Comparison of ENCODE assay signal across 8 mouse cellular contexts in genomic region chr6:72711508-72712081, GRCm38 (mm10).
DNase-seq lines count a peak whose midpoint lies in the region; ATAC-seq and TF ChIP-seq lines count a peak whose summit lies in the region.
"Had no signal": no experiment of that assay in that cellular context is flagged by ENCODE, and none has a peak within 500 bp of the region (broad histone marks: within the 10 kb centered on the region; RNA-seq: fewer than 3 reads in every experiment).

No protein-coding gene starts in this region.

- no peak overlapping the region for H3K4me2 ChIP-seq in hindbrain, embryonic 14.5 days (replicated peaks)
- peak overlapping the region; percentile 1; the same call in 1 of the 2 replicates for H3K4me2 ChIP-seq in stomach, postnatal 0 days (replicated peaks; ENCODE audit: low read depth)

- no peaks in the 10 kb centered on the region for H3K9me3 ChIP-seq in hindbrain, embryonic 14.5 days (ENCODE audit: control insufficient read depth, low read length)
- no peaks in the 10 kb centered on the region for H3K9me3 ChIP-seq in stomach, postnatal 0 days (ENCODE audit: control insufficient read depth, low read length)

- TF ChIP-seq CTCF in Patski (IDR thresholded peaks at IDR 0.05) = no peak
- no peak for TF ChIP-seq CTCF in cortical plate, adult 2 months (IDR thresholded peaks at IDR 0.05; ENCODE audit: extremely low read depth, insufficient read depth, low read length)
- no peak for TF ChIP-seq CTCF in stomach, postnatal 0 days (IDR thresholded peaks at IDR 0.05; ENCODE audit: low read depth)

- no peak overlapping the region for H3K9ac ChIP-seq in hindbrain, embryonic 14.5 days
- H3K9ac ChIP-seq in stomach, postnatal 0 days (ENCODE audit: low read length) = no peak overlapping the region

- peak; percentile 31 for ATAC-seq in Patski
- ATAC-seq in hindbrain, embryonic 14.5 days (ENCODE audit: low FRiP score) = peak; percentile 89
- ATAC-seq in stomach, postnatal 0 days (ENCODE audit: low FRiP score, low TSS enrichment) = peak; percentile 79; the same call in 1 of the 2 replicates

- H3K27me3 ChIP-seq in Patski = no peaks in the 10 kb centered on the region
- no peaks in the 10 kb centered on the region for H3K27me3 ChIP-seq in hindbrain, embryonic 14.5 days (ENCODE audit: control insufficient read depth, insufficient read depth, low read length)
- no peaks in the 10 kb centered on the region for H3K27me3 ChIP-seq in stomach, postnatal 0 days (ENCODE audit: control insufficient read depth, insufficient read depth, low read length)

- no peak overlapping the region for H3K4me3 ChIP-seq in cortical plate, adult 2 months (ENCODE audit: insufficient read depth, low read length)
- no peak overlapping the region for H3K4me3 ChIP-seq in hindbrain, embryonic 14.5 days (replicated peaks; ENCODE audit: low read length)
- no peak overlapping the region for H3K4me3 ChIP-seq in stomach, postnatal 0 days (ENCODE audit: low read depth, low read length)

- in situ Hi-C loops in Patski (cut with MboI; ENCODE audit: low pct_unique_long_range_greater_than_20kb) = no loop called here

- H3K27ac ChIP-seq in cortical plate, adult 2 months (ENCODE audit: insufficient read depth, low read length) = peak overlapping the region; percentile 19; the same call in 1 of the 2 replicates
- peak overlapping the region; percentile 70 for H3K27ac ChIP-seq in hindbrain, embryonic 14.5 days
- H3K27ac ChIP-seq in stomach, postnatal 0 days (replicated peaks) = peak overlapping the region; percentile 78
- H3K27ac ChIP-seq: macrophage had no signal

- H3K36me3 ChIP-seq in hindbrain, embryonic 14.5 days (replicated peaks; ENCODE audit: control insufficient read depth, insufficient read depth) = no peaks in the 10 kb centered on the region
- H3K36me3 ChIP-seq in stomach, postnatal 0 days (ENCODE audit: control insufficient read depth, insufficient read depth, low read length) = no peaks in the 10 kb centered on the region

- CTCF ChIA-PET in Patski (lab: Charles Lee) = interaction anchor here (2.1 to 3.6 kb wide), 2 partner anchors 11 to 40 kb away, joined by 5 to 14 read pairs; no protein-coding TSS in a partner anchor

- 4% methylated on average over 8 of the region's 8 CpGs for WGBS in hindbrain, embryonic 14.5 days
- WGBS in stomach, postnatal 0 days = 18% methylated on average over 8 of the region's 8 CpGs

- no peak for TF ChIP-seq POLR2A in cortical plate, adult 2 months (IDR thresholded peaks at IDR 0.05; ENCODE audit: extremely low read depth, insufficient read depth, low read length)

- DNase-seq in Patski (ENCODE audit: low read depth, low spot score) = no peak
- DNase-seq in hindbrain, embryonic 14.5 days (ENCODE audit: low spot score) = peak; percentile 75
- peak; percentile 65 for DNase-seq in lung, postnatal 10 days
- DNase-seq in stomach, postnatal 0 days (ENCODE audit: low spot score) = no peak
- no peak for DNase-seq in cerebellum, adult 9-11 months
- no peak for DNase-seq in gastrocnemius, postnatal 25 days

- peaks cover 8% of the 10 kb centered on the region for H3K4me1 ChIP-seq in cortical plate, adult 2 months (ENCODE audit: control insufficient read depth, insufficient read depth, low read length)
- peaks cover 31% of the 10 kb centered on the region for H3K4me1 ChIP-seq in hindbrain, embryonic 14.5 days (replicated peaks; ENCODE audit: control insufficient read depth, insufficient read depth, low read length)
- 0 out of 2 replicates have a peak, but pooled peaks cover 3% of the 10 kb centered on the region for H3K4me1 ChIP-seq in stomach, postnatal 0 days (replicated peaks; ENCODE audit: control insufficient read depth, insufficient read depth)

- POLR2A ChIA-PET in Patski (lab: Charles Lee) = no interaction called here

- TF ChIP-seq EP300 in stomach, postnatal 0 days (optimal IDR thresholded peaks at IDR 0.05) = no peak

Comparison
In these comparisons a context has a peak if more than half of its experiments do, and no peak if none do; other contexts are left out.
1. ATAC-seq: peak in every context shown above with its lines; median percentile 89 in hindbrain, embryonic 14.5 days; 79 in stomach, postnatal 0 days; 31 in Patski.
2. DNase-seq: peak in hindbrain, embryonic 14.5 days (single experiment) and lung, postnatal 10 days (single experiment); none in Patski (single experiment), stomach, postnatal 0 days (single experiment), cerebellum, adult 9-11 months (single experiment) and gastrocnemius, postnatal 25 days (single experiment).
3. H3K27ac ChIP-seq: peak in every context shown above with its lines; median percentile 78 in stomach, postnatal 0 days; 70 in hindbrain, embryonic 14.5 days; 19 in cortical plate, adult 2 months.